Mouse (Mus musculus) E14TG2a.4 (cell line): ENCODE results near the gene Mug2.
"Not testable (repeated sequence)": the region's sequence is repeated elsewhere in the genome, so short reads cannot be mapped to it uniquely, and the experiment has no call there.

Experiments used
- H3K27me3 ChIP-seq: 2 replicates; pipeline ENCODE4 v1.6.1; 2014; ENCODE audit warnings: low read length, control low read depth; ENCODE audit not compliant: insufficient read depth
- H3K36me3 ChIP-seq: 2 replicates; pipeline ENCODE4 v1.6.1; 2014; ENCODE audit warnings: low read length, control low read depth; ENCODE audit not compliant: insufficient read depth
- H3K4me1 ChIP-seq: replicated peaks from 2 replicates; pipeline ENCODE4 v1.6.1; 2014; ENCODE audit warnings: low read depth, low read length, control low read depth
- H3K4me3 ChIP-seq: replicated peaks from 2 replicates; pipeline ENCODE4 v1.5.1; 2014; ENCODE audit warnings: mild to moderate bottlenecking, low read length
- H3K9me3 ChIP-seq: 2 replicates; pipeline ENCODE4 v1.6.1; 2014; ENCODE audit warnings: low read length, control low read depth
- CTCF ChIP-seq: conservative IDR thresholded peaks from 2 replicates; pipeline ENCODE4 v1.5.1; 2014; ENCODE audit warnings: low read length
- NANOG ChIP-seq: IDR thresholded peaks from 2 replicates; pipeline ENCODE4 v1.6.1; 2014; ENCODE audit warnings: borderline replicate concordance, low read length, mixed read lengths
- POU5F1 ChIP-seq: IDR thresholded peaks from 2 replicates; pipeline ENCODE4 v1.6.1; 2014; ENCODE audit warnings: low read length, borderline replicate concordance

The Mug2 gene

DNA sequence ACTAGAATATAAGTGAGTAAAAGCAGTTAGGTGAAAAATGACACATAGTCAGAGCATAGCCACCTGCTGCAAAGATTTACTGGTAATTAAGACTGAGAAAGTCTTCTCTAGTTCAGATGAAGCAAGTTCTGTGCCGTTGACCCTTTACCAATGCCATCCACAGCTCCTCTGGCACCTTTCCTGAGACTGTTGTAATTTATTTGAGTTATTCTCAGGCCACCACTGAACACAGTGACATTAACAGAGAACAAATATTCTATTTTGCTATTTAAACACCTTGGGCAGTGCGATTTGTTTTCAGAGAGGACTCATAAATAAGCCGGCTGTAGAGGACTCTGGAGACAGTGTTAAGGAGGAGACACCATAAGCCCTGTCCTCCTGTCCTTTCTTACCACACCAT, at the start of gene Mug2:
Gene Mug2, plus strand, starts transcription at position 301 of the 400 bp plus-strand sequence.
- not testable (repeated sequence) for H3K27me3 ChIP-seq, H3K4me1 ChIP-seq, H3K36me3 ChIP-seq, H3K4me3 ChIP-seq, H3K9me3 ChIP-seq

DNA sequence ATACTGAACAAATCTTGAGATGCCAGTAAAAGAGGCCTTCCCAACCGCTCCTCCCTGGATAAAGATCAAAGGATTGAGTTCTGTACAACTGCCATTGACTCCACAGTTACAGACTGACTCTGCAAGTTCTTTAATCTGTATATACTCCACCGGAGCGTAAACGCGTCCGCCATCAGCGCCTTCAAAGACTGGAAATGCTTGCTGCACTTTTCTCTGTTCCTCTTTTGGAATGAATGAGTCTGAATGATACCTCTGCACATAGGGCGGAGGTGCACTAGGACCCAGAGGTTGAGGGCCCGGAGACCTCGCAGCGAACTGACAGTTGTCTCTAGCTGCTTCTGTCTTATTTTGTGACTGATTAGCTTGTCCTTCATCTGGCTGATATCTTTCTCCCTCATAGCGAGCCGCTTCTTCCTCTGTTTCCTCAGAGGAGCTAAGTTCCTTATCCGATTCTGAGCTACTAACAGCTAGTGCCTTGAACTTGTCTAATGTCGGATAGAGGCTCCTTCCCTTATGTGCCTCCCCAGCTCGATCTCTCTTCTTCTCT, 48.7 kb upstream of the Mug2 start:
- H3K9me3 ChIP-seq = peaks cover 64% of the 10 kb centered on the region
- not testable (repeated sequence) for H3K27me3 ChIP-seq, H3K36me3 ChIP-seq, H3K4me1 ChIP-seq, H3K4me3 ChIP-seq

DNA sequence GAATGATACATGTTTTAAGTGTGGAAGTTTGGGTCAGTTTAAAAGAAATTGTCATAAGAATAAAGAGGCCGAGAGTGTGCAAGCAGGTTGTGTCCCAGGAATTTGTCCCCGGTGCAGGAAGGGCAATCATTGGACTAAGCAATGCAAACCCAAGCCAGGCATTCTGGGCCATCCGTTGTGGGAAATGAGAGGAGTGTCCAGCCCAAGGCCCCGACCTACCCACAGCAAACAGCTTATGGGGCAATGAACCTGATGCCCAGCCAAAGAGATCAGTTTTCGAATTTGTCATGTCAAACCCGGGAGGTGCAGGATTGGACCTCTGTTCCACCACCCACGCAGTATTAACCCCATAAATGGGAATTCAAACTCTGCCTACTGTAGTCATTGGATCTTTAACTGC, 30.9 kb upstream of the Mug2 start:
- Histone ChIP-seq H3K9me3 (peaks cover 23% of the 10 kb centered on the region), H3K36me3 (no peaks in the 10 kb centered on the region), H3K4me3 (no peak overlapping the region), H3K27me3 (no peaks in the 10 kb centered on the region), H3K4me1 (no peaks in the 10 kb centered on the region)
- TF ChIP-seq NANOG (no peak), POU5F1 (no peak), CTCF (no peak)

DNA sequence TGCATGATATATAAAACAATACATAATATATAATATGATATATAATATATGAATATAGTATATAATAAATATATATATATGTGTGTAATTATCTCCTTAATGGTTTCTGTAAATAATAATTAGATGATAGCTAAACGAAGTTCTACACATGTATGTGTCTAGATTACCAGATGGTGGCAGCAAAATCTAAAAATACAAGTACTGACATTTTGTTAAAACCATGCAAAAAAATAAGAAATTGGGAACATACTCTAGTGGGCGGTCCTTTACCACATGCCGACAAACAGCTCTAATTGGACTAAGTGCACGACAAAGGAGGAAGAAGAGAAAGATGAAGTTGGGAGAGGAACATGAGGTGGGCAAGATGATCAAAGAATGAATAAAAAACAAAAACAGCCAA, 94.3 kb downstream of the Mug2 start:
- Histone ChIP-seq H3K4me1 (no peaks in the 10 kb centered on the region), H3K27me3 (no peaks in the 10 kb centered on the region), H3K36me3 (no peaks in the 10 kb centered on the region), H3K4me3 (no peak overlapping the region), H3K9me3 (peaks cover 37% of the 10 kb centered on the region)
- TF ChIP-seq CTCF (no peak), NANOG (no peak)

DNA sequence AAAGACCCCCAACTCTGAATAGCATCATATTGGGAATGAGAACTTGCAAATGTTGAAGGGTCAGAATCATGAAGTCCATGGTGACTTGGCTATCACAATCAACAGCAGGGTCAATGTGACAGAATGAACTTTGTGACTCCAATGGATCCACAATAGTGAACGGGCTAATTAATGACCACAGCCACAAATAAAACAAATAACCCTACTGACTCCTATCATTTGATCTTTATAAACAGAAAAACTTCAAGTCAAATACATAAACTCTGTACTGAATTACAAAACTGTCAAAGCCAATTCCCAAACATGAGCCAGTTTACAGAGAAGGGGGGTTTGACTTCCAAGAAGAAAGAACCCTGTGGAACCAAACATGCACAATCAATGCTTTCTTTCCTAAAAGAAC, 95.1 kb downstream of the Mug2 start:
- TF ChIP-seq CTCF (no peak), NANOG (no peak), POU5F1 (no peak)

DNA sequence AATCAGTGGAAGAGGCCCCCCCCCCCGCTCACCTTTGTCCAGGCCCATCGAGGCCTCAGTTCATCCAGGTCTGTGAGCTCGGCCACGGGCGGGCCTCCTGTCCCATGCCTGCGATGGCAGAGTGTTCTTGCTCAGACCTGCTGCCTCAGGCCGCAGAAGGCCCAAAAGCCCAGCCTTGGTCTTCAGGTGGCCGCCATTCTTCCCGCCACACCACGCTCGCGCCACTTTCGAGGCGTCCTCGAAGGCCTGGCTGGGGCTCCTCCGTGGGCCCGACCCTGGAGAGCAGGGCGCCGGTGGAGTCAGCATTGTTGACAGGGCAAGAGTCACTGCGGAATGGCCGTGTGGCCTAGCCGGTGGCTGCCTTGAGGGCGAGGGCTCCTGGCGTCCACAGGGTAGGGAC, 110.4 kb downstream of the Mug2 start:
- H3K4me3 ChIP-seq = no peak overlapping the region
- no peaks in the 10 kb centered on the region for H3K27me3 ChIP-seq
- H3K9me3 ChIP-seq = peaks cover 97% of the 10 kb centered on the region
- TF ChIP-seq POU5F1 (no peak), NANOG (no peak), CTCF (no peak)
- H3K36me3 ChIP-seq = no peaks in the 10 kb centered on the region
- H3K4me1 ChIP-seq = no peaks in the 10 kb centered on the region

More for the DNA sequence above, 95.1 kb downstream of the Mug2 start:
- Histone ChIP-seq H3K36me3 (no peaks in the 10 kb centered on the region), H3K9me3 (peaks cover 43% of the 10 kb centered on the region), H3K4me3 (no peak overlapping the region), H3K27me3 (no peaks in the 10 kb centered on the region), H3K4me1 (no peaks in the 10 kb centered on the region)

DNA sequence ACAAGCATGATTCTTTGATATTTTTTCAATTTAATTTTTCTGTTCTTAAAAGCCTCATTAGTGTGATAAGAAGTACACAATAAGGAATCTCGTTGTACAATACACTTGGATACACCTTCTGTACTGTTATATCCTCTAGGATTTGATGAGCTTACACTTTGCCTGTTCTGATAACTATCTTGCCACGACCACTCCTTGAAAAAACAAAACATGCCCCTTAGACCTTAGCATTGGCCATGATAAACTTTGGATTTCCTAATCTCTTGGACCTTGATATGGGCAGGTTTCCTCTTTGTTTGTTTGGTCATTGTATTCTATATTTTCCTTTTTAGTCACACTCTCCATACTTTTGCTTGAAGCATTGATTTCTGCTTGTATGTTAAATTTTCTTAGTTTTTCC, 123.0 kb downstream of the Mug2 start:
- no peak overlapping the region for H3K4me3 ChIP-seq
- no peaks in the 10 kb centered on the region for H3K36me3 ChIP-seq
- peaks cover 45% of the 10 kb centered on the region for H3K9me3 ChIP-seq

More for the DNA sequence above, 123.0 kb downstream of the Mug2 start:
- no peak for TF ChIP-seq CTCF
- no peak for TF ChIP-seq NANOG
- no peak for TF ChIP-seq POU5F1
- Histone ChIP-seq H3K27me3 (no peaks in the 10 kb centered on the region), H3K4me1 (no peaks in the 10 kb centered on the region)
